Mouse (Mus musculus): ENCODE measurements at regions not wholly inside any gene's neighbourhood (a gene's known extent, or its start where the extent isn't known, plus 50 kb on each side); places are given as distances from the start of the nearest gene placed in this dataset.

GRCm38 (mm10) chr1:183938361-183938760, 74.7 kb upstream of the Dusp10 start:
- no peaks in the 10 kb centered on the region for H3K4me1 ChIP-seq (ENCODE audit: insufficient read depth, low read depth, low read length)
- ATAC-seq (ENCODE audit: extremely low read depth, insufficient number of reproducible peaks, low FRiP score, poor library complexity, severe bottlenecking): no peak
- DNase-seq (ENCODE audit: low spot score): no peak
- no peaks in the 10 kb centered on the region for H3K27me3 ChIP-seq (ENCODE audit: insufficient read depth, low read length)
- TF ChIP-seq CTCF (IDR thresholded peaks at IDR 0.05; ENCODE audit: low read depth, low read length) (no peak), TAL1 (conservative IDR thresholded peaks at IDR 0.05; ENCODE audit: low read depth, low read length) (no peak), GATA1 (IDR thresholded peaks at IDR 0.05; ENCODE audit: borderline replicate concordance, low read length) (no peak), POLR2AphosphoS5 (IDR thresholded peaks at IDR 0.05; ENCODE audit: insufficient replicate concordance, low read depth, low read length) (no peak), GATA2 (IDR thresholded peaks at IDR 0.05; ENCODE audit: borderline replicate concordance, low read depth, low read length) (no peak)
- H3K9me3 ChIP-seq (replicated peaks): peaks cover 32% of the 10 kb centered on the region
- H3K36me3 ChIP-seq (replicated peaks): no peaks in the 10 kb centered on the region
- H3K4me3 ChIP-seq (ENCODE audit: low read depth, low read length): no peak overlapping the region

DNA sequence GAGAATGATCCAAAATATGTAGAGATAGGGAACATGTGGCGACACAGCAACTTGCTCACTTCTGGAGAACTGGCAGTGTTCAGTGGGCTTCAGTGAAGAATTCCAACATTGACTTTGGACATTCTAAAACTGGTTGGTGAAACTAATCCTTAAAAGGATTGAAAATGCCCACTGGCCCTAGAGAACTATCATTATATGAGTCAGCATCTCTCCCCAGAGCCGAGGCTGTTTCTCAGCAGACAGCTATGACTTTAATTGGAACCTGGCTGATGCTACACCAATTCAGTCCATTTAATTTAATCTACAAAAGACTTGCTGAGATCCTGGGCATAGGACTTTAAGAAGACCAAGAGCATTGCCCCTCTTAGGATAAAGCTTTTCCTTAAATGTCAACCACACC, 72.4 kb upstream of the Dusp10 start:
- peaks cover 29% of the 10 kb centered on the region for H3K9me3 ChIP-seq (replicated peaks)
- H3K27me3 ChIP-seq (ENCODE audit: insufficient read depth, low read length): no peaks in the 10 kb centered on the region
- TF ChIP-seq CTCF (IDR thresholded peaks at IDR 0.05; ENCODE audit: low read depth, low read length) (no peak), POLR2AphosphoS5 (IDR thresholded peaks at IDR 0.05; ENCODE audit: insufficient replicate concordance, low read depth, low read length) (no peak), GATA1 (IDR thresholded peaks at IDR 0.05; ENCODE audit: borderline replicate concordance, low read length) (no peak), GATA2 (IDR thresholded peaks at IDR 0.05; ENCODE audit: borderline replicate concordance, low read depth, low read length) (no peak), TAL1 (conservative IDR thresholded peaks at IDR 0.05; ENCODE audit: low read depth, low read length) (no peak)
- no peaks in the 10 kb centered on the region for H3K4me1 ChIP-seq (ENCODE audit: insufficient read depth, low read depth, low read length)
- no peaks in the 10 kb centered on the region for H3K36me3 ChIP-seq (replicated peaks)
- no peak for ATAC-seq (ENCODE audit: extremely low read depth, insufficient number of reproducible peaks, low FRiP score, poor library complexity, severe bottlenecking)
- no peak for DNase-seq (ENCODE audit: low spot score)
- no peak overlapping the region for H3K4me3 ChIP-seq (ENCODE audit: low read depth, low read length)

DNA sequence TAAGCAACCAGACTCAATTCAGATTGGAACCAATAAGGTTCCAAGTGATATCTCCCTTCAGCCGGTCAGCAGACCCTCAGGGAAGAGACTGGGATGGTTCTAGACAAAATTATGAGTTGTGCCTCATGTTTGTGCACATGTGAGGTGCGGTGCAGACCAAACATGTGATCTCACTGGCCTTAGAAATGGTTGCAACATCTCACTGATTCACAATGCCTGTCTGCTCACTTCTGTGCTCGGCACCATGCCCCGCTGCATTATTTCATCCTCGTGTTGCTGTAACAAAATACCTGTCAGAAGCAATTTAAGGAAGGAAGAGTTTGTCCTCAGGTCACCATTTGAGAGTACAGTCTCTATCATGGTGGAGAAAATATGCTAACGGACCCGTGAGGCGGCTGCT, 66.9 kb upstream of the Dusp10 start:
- ATAC-seq (ENCODE audit: extremely low read depth, insufficient number of reproducible peaks, low FRiP score, poor library complexity, severe bottlenecking) (no peak), DNase-seq (ENCODE audit: low spot score) (no peak)
- peaks cover 26% of the 10 kb centered on the region for H3K9me3 ChIP-seq (replicated peaks)
- no peak overlapping the region for H3K4me3 ChIP-seq (ENCODE audit: low read depth, low read length)
- H3K36me3 ChIP-seq (replicated peaks): no peaks in the 10 kb centered on the region
- no peak for TF ChIP-seq GATA1 (IDR thresholded peaks at IDR 0.05; ENCODE audit: borderline replicate concordance, low read length)
- H3K27me3 ChIP-seq (ENCODE audit: insufficient read depth, low read length): no peaks in the 10 kb centered on the region
- no peaks in the 10 kb centered on the region for H3K4me1 ChIP-seq (ENCODE audit: insufficient read depth, low read depth, low read length)

GRCm38 (mm10) chr1:183947066-183947465, 66.0 kb upstream of the Dusp10 start:
- Histone ChIP-seq H3K27me3 (ENCODE audit: insufficient read depth, low read length) (no peaks in the 10 kb centered on the region), H3K4me3 (ENCODE audit: low read depth, low read length) (no peak overlapping the region), H3K36me3 (replicated peaks) (no peaks in the 10 kb centered on the region), H3K4me1 (ENCODE audit: insufficient read depth, low read depth, low read length) (no peaks in the 10 kb centered on the region), H3K9me3 (replicated peaks) (peaks cover 21% of the 10 kb centered on the region)
- DNase-seq (ENCODE audit: low spot score) (no peak), ATAC-seq (ENCODE audit: extremely low read depth, insufficient number of reproducible peaks, low FRiP score, poor library complexity, severe bottlenecking) (no peak)
- TF ChIP-seq POLR2AphosphoS5 (IDR thresholded peaks at IDR 0.05; ENCODE audit: insufficient replicate concordance, low read depth, low read length) (no peak), GATA1 (IDR thresholded peaks at IDR 0.05; ENCODE audit: borderline replicate concordance, low read length) (no peak), GATA2 (IDR thresholded peaks at IDR 0.05; ENCODE audit: borderline replicate concordance, low read depth, low read length) (no peak), TAL1 (conservative IDR thresholded peaks at IDR 0.05; ENCODE audit: low read depth, low read length) (no peak), CTCF (IDR thresholded peaks at IDR 0.05; ENCODE audit: low read depth, low read length) (no peak)

GRCm38 (mm10) chr1:183949205-183949604, 63.9 kb upstream of the Dusp10 start:
- H3K4me3 ChIP-seq (ENCODE audit: low read depth, low read length): no peak overlapping the region
- no peak for ATAC-seq (ENCODE audit: extremely low read depth, insufficient number of reproducible peaks, low FRiP score, poor library complexity, severe bottlenecking)
- TF ChIP-seq POLR2AphosphoS5 (IDR thresholded peaks at IDR 0.05; ENCODE audit: insufficient replicate concordance, low read depth, low read length) (no peak), GATA1 (IDR thresholded peaks at IDR 0.05; ENCODE audit: borderline replicate concordance, low read length) (no peak), TAL1 (conservative IDR thresholded peaks at IDR 0.05; ENCODE audit: low read depth, low read length) (no peak)
- no peak for DNase-seq (ENCODE audit: low spot score)
- H3K36me3 ChIP-seq (replicated peaks): no peaks in the 10 kb centered on the region
- H3K9me3 ChIP-seq (replicated peaks): peaks cover 26% of the 10 kb centered on the region
- H3K27me3 ChIP-seq (ENCODE audit: insufficient read depth, low read length): no peaks in the 10 kb centered on the region
- no peaks in the 10 kb centered on the region for H3K4me1 ChIP-seq (ENCODE audit: insufficient read depth, low read depth, low read length)

- no peaks in the 10 kb centered on the region for H3K36me3 ChIP-seq (replicated peaks)
- H3K4me1 ChIP-seq (ENCODE audit: insufficient read depth, low read depth, low read length): no peaks in the 10 kb centered on the region
- no peak for DNase-seq (ENCODE audit: low spot score)
- H3K9me3 ChIP-seq (replicated peaks): peaks cover 21% of the 10 kb centered on the region
- H3K27me3 ChIP-seq (ENCODE audit: insufficient read depth, low read length): no peaks in the 10 kb centered on the region
- TF ChIP-seq POLR2AphosphoS5 (IDR thresholded peaks at IDR 0.05; ENCODE audit: insufficient replicate concordance, low read depth, low read length) (no peak), TAL1 (conservative IDR thresholded peaks at IDR 0.05; ENCODE audit: low read depth, low read length) (no peak), CTCF (IDR thresholded peaks at IDR 0.05; ENCODE audit: low read depth, low read length) (no peak), GATA2 (IDR thresholded peaks at IDR 0.05; ENCODE audit: borderline replicate concordance, low read depth, low read length) (no peak), GATA1 (IDR thresholded peaks at IDR 0.05; ENCODE audit: borderline replicate concordance, low read length) (no peak)
- no peak overlapping the region for H3K4me3 ChIP-seq (ENCODE audit: low read depth, low read length)
- no peak for ATAC-seq (ENCODE audit: extremely low read depth, insufficient number of reproducible peaks, low FRiP score, poor library complexity, severe bottlenecking)
These were observed 59.0 kb upstream of the Dusp10 start for GRCm38 (mm10) chr1:183954086-183954485.

DNA sequence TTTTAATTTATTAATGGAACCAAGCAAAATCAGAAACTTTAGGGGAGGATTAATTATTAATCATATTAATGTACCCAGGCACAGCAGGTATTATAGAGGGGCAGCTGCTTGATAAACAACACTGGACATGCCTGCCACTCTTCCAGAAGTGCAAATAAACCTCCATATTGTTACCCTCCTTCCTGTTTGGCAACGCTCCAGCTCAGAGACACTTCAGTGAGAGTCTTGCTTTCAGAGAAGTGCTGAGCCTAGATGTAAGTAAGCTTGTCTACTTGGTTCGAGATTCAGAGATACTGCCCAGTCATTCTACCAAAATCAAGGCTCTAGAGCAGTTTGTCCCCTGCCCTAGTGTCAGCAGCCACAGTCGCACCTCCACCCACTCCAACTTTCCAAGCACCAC, 56.7 kb upstream of the Dusp10 start:
- Histone ChIP-seq H3K36me3 (replicated peaks) (no peaks in the 10 kb centered on the region), H3K27me3 (ENCODE audit: insufficient read depth, low read length) (no peaks in the 10 kb centered on the region), H3K9me3 (replicated peaks) (peaks cover 19% of the 10 kb centered on the region), H3K4me1 (ENCODE audit: insufficient read depth, low read depth, low read length) (no peaks in the 10 kb centered on the region), H3K4me3 (ENCODE audit: low read depth, low read length) (no peak overlapping the region)
- no peak for ATAC-seq (ENCODE audit: extremely low read depth, insufficient number of reproducible peaks, low FRiP score, poor library complexity, severe bottlenecking)
- DNase-seq (ENCODE audit: low spot score): no peak
- no peak for TF ChIP-seq CTCF (IDR thresholded peaks at IDR 0.05; ENCODE audit: low read depth, low read length)
- no peak for TF ChIP-seq GATA2 (IDR thresholded peaks at IDR 0.05; ENCODE audit: borderline replicate concordance, low read depth, low read length)
- no peak for TF ChIP-seq GATA1 (IDR thresholded peaks at IDR 0.05; ENCODE audit: borderline replicate concordance, low read length)
